Mouse (Mus musculus) heart, adult 2 months (tissue): ENCODE results near the gene Liph.

Source experiments
- CTCF ChIP-seq: fragments of 200-600 bp; IDR thresholded peaks from 2 replicates; pipeline ENCODE4 v1.8.1; 2022; ENCODE audit warnings: antibody characterized with exemption, mild to moderate bottlenecking, moderate library complexity
- EP300 ChIP-seq: fragments of 200-500 bp; IDR thresholded peaks from 2 replicates; pipeline ENCODE4 v1.6.1; 2011; ENCODE audit warnings: low read depth, low read length, control low read depth; ENCODE audit not compliant: insufficient read depth

- TF ChIP-seq CTCF = peak; percentile 26; the same call in 1 of the 2 replicates
- no peak for TF ChIP-seq EP300
Observed at GRCm38 (mm10) chr16:21946761-21947715, 48.4 kb downstream of the Liph start, which contains the start of gene Tmem41a.
